Mouse (Mus musculus) brain, embryonic 14.5 days (tissue): ENCODE results near the gene Hoxb3.

Experiments used
- CTCF ChIP-seq: fragments of 200-500 bp; IDR thresholded peaks from 2 replicates; pipeline ENCODE4 v1.5.1; 2012; ENCODE audit warnings: inconsistent platforms, mild to moderate bottlenecking, moderate library complexity, borderline replicate concordance; ENCODE audit not compliant: insufficient read depth, insufficient read length; ENCODE audit errors: extremely low read depth
- POLR2A ChIP-seq: fragments of 200-500 bp; IDR thresholded peaks from 2 replicates; pipeline ENCODE4 v1.6.1; 2012; ENCODE audit warnings: mild to moderate bottlenecking, inconsistent platforms, borderline replicate concordance; ENCODE audit not compliant: poor library complexity, insufficient read depth, insufficient read length, severe bottlenecking; ENCODE audit errors: extremely low read depth

- TF ChIP-seq CTCF (0 out of 2 replicates have a peak, but pooled peaks have one; percentile 8), POLR2A (no peak)
These were observed 18.8 kb downstream of the Hoxb3 start for GRCm38 (mm10) chr11:96341701-96342575.
